33 mouse cellular contexts compared by ENCODE assay signal in the genomic region with DNA sequence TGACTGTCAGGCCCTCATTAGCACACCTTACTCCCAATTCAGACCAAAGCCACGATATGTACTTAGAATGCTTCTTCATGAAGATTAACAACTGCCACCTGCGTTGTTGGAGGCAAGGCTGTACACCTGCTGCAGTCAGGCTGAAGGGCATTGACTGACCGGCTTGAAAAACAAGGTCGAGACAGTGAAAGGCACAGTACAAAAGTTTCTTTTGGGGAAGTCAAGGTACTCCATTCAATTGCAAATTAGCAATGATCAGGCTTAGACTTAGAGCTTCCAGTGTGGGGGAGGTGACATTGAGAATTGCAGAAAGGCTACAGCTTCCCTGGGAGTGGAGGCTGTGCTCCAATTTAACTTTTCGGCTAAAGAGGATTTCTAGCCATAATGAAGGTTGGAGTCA. TPM values are rescaled to one million over a fixed set of nuclear protein-coding genes. Genes with fewer than 3 reads are reported as not detected.
"Had no signal": no experiment of that assay in that cellular context is flagged by ENCODE, and none has a peak within 500 bp of the region (broad histone marks: within the 10 kb centered on the region; RNA-seq: fewer than 3 reads in every experiment).

No protein-coding gene starts in this region.

RNA-seq across cellular contexts. Expression of gene Vmn2r90, which starts 36.4 kb away (rescaled TPM):
- total RNA-seq: common myeloid progenitor, adult 5-6 weeks; forebrain, postnatal 0 days; gastrocnemius, adult 18-20 months; gastrocnemius, adult 2 months; gastrocnemius, adult 8-10 months; gastrocnemius, postnatal 10 days; gastrocnemius, postnatal 14 days; gastrocnemius, postnatal 25 days; gastrocnemius, postnatal 36 days; gastrocnemius, postnatal 4 days; heart, adult 18-20 months; heart, adult 2 months; heart, adult 8-10 months had no signal
- polyA plus RNA-seq: cortical plate, adult 2 months; embryonic facial prominence, embryonic 10.5 days; embryonic facial prominence, embryonic 11.5 days; embryonic facial prominence, embryonic 12.5 days; embryonic facial prominence, embryonic 13.5 days; embryonic facial prominence, embryonic 14.5 days; embryonic facial prominence, embryonic 15.5 days; erythroblast, embryonic 14.5 days; forebrain, embryonic 10.5 days; forebrain, embryonic 11.5 days; forebrain, embryonic 12.5 days; forebrain, embryonic 13.5 days; forebrain, embryonic 14.5 days; forebrain, embryonic 15.5 days; forebrain, postnatal 0 days; frontal cortex, adult 2 months; gonadal fat pad, adult 2 months; heart, adult 2 months; heart, embryonic 10.5 days; heart, embryonic 11.5 days; heart, embryonic 12.5 days; heart, embryonic 13.5 days had no signal
